Mouse (Mus musculus) erythroblast, embryonic 14.5 days (primary cell): Measurements from ENCODE around the gene Adcy4.

ENCODE experiments used
- GATA1 ChIP-seq: IDR thresholded peaks from 2 replicates; pipeline ENCODE4 v1.6.1; 2012; ENCODE audit warnings: low read length, inconsistent platforms, mixed read lengths
- TAL1 ChIP-seq: IDR thresholded peaks from 3 replicates; pipeline ENCODE4 v1.6.1; 2012; ENCODE audit warnings: low read length, inconsistent platforms, mixed read lengths

DNA sequence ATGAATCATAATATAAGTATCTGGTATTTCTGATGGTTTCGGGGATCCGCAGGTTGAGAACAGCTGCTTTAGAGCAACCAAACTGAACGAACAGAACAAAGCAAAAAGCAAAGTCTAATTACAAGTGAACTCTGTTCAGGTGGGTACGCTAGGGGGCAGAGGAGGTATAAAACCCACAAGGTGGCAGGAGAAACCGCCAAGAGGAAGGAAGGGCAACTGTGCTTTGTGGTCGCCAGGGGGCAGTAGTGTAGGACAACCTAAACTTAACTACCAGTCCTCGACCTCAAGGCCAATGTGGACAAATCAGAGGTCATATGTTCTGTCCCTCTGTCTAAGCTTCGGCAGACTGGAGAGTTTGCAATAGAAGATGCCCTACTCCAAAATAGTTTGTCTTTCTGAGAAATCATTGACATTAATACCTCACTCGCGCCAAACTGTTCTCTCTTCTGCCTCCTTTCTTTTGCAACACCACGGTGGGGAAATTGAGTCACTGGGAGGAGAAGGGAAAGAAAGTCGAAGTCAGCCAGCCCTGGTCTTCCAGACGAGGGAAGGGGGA is 38.6 kb upstream of the Adcy4 start:
- TF ChIP-seq GATA1 = no peak
- no peak for TF ChIP-seq TAL1
